Mouse (Mus musculus) kidney, adult 2 months (tissue): Measurements from ENCODE around the gene Omg.

ENCODE experiments used
- CTCF ChIP-seq: fragments of 200-500 bp; conservative IDR thresholded peaks from 2 replicates; pipeline ENCODE4 v1.5.1; 2011; ENCODE audit warnings: low read depth, mild to moderate bottlenecking, control low read depth, low read length, moderate library complexity, mixed read lengths; ENCODE audit not compliant: insufficient read depth, insufficient read length
- POLR2A ChIP-seq: fragments of 200-500 bp; IDR thresholded peaks from one replicate; pipeline ENCODE4 v1.6.1; 2011; ENCODE audit warnings: low read depth, low read length, control low read depth

GRCm38 (mm10) chr11:79529736-79530135 is 25.9 kb upstream of the Omg start:
- TF ChIP-seq POLR2A: no peak
- no peak for TF ChIP-seq CTCF
